Mouse (Mus musculus) limb, embryonic 15.5 days (tissue): ENCODE data around the gene Bace1. TPM values are rescaled to one million over a fixed set of nuclear protein-coding genes. Genes with fewer than 3 reads are reported as not detected.

Source experiments
- ATAC-seq: fragments of 200-750 bp; cut with Nextera tagmentation; 2 replicates; pipeline ENCODE4 v1.8.0; 2017; ENCODE audit warnings: low read depth, moderate TSS enrichment; ENCODE audit not compliant: insufficient number of reproducible peaks, low FRiP score, low TSS enrichment
- H3K27ac ChIP-seq: fragments of 300-500 bp; sonication (generic); 2 replicates; pipeline ENCODE4 v1.5.1; 2015; ENCODE audit warnings: moderate library complexity, mild to moderate bottlenecking, inconsistent platforms
- H3K27me3 ChIP-seq: fragments of 300-500 bp; sonication (generic); 2 replicates; pipeline ENCODE4 v1.6.1; 2015; ENCODE audit warnings: inconsistent platforms
- H3K36me3 ChIP-seq: fragments of 300-500 bp; sonication (generic); 2 replicates; pipeline ENCODE4 v1.6.1; 2015; ENCODE audit warnings: inconsistent platforms
- H3K4me1 ChIP-seq: fragments of 300-500 bp; sonication (generic); 2 replicates; pipeline ENCODE4 v1.6.1; 2015; ENCODE audit warnings: inconsistent platforms
- H3K4me2 ChIP-seq: fragments of 300-500 bp; sonication (generic); 2 replicates; pipeline ENCODE4 v1.6.1; 2015; ENCODE audit warnings: mild to moderate bottlenecking, inconsistent platforms
- H3K4me3 ChIP-seq: fragments of 300-500 bp; sonication (generic); 2 replicates; pipeline ENCODE4 v1.5.1; 2015; ENCODE audit warnings: mild to moderate bottlenecking, inconsistent platforms
- H3K9ac ChIP-seq: fragments of 300-500 bp; sonication (generic); 2 replicates; pipeline ENCODE4 v1.6.1; 2015; ENCODE audit warnings: inconsistent platforms
- H3K9me3 ChIP-seq: fragments of 300-500 bp; sonication (generic); 2 replicates; pipeline ENCODE4 v1.6.1; 2016; ENCODE audit warnings: inconsistent platforms
- WGBS: fragments of 180-500 bp; shearing (Covaris S2); methylation state at CpG from one replicate; pipeline ENCODE4 v1.1.7; 2015; 5-methylcytosine and 5-hydroxymethylcytosine counted together
- polyA plus RNA-seq: library from polyadenylated mRNA; unstranded; fragments of >200 nt; fragmentation: Nextera tagmentation; extraction: Ambion mirVana; gene quantifications from 2 replicates; pipeline ENCODE4 v1.2.1, GENCODE M21; 2015

Gene Bace1
- polyA plus RNA-seq, 1 experiment from 2014 or later, result 37.2 TPM

GRCm38 (mm10) chr9:45906355-45907077 lies 68.1 kb downstream of the Bace1 start, which contains the start of the genes Pcsk7 and Rnf214:
Pcsk7 (plus strand) TSS chr9:45906497.
Rnf214 (minus strand) TSS chr9:45906911.
- H3K9ac ChIP-seq, result peak within 1 kb of the TSS; percentile 90
- peak within 1 kb of the TSS; percentile 83 for H3K4me3 ChIP-seq
- peak; percentile 87 for ATAC-seq
- no peaks in the 10 kb centered on the region for H3K27me3 ChIP-seq
- no peaks in the 10 kb centered on the region for H3K9me3 ChIP-seq
- WGBS, result under 1% methylated on average over 69 of the region's 80 CpGs
- peaks cover 21% of the 10 kb centered on the region for H3K4me1 ChIP-seq
- H3K4me2 ChIP-seq, result peak within 1 kb of the TSS; percentile 75
- peaks cover 40% of the 10 kb centered on the region for H3K36me3 ChIP-seq
- H3K27ac ChIP-seq, result peak within 1 kb of the TSS; percentile 95

- ATAC-seq, result peak; percentile 7; the same call in 1 of the 2 replicates
- Histone ChIP-seq H3K4me2 (peak overlapping the region; percentile 75), H3K36me3 (peaks cover 40% of the 10 kb centered on the region), H3K27ac (peak overlapping the region; percentile 95), H3K9ac (peak overlapping the region; percentile 90), H3K27me3 (no peaks in the 10 kb centered on the region), H3K9me3 (no peaks in the 10 kb centered on the region), H3K4me3 (peak overlapping the region; percentile 83), H3K4me1 (peaks cover 21% of the 10 kb centered on the region)
- 2% methylated on average over 19 of the region's 19 CpGs for WGBS
Observed at GRCm38 (mm10) chr9:45907078-45907428, 68.7 kb downstream of the Bace1 start.

- no peaks in the 10 kb centered on the region for H3K27me3 ChIP-seq
- H3K9ac ChIP-seq, result no peak overlapping the region
- no peak overlapping the region for H3K4me2 ChIP-seq
- peaks cover 9% of the 10 kb centered on the region for H3K4me1 ChIP-seq
- ATAC-seq, result no peak
- H3K4me3 ChIP-seq, result no peak overlapping the region
- 85% methylated on average over 3 of the region's 3 CpGs for WGBS
- H3K36me3 ChIP-seq, result peaks cover 73% of the 10 kb centered on the region
- H3K27ac ChIP-seq, result no peak overlapping the region
- H3K9me3 ChIP-seq, result no peaks in the 10 kb centered on the region
Observed at GRCm38 (mm10) chr9:45910995-45911394, 72.6 kb downstream of the Bace1 start.

GRCm38 (mm10) chr9:45911673-45912072 lies 73.3 kb downstream of the Bace1 start:
- H3K9ac ChIP-seq, result no peak overlapping the region
- H3K4me3 ChIP-seq, result no peak overlapping the region
- no peak overlapping the region for H3K27ac ChIP-seq
- no peak overlapping the region for H3K4me2 ChIP-seq
- H3K36me3 ChIP-seq, result peaks cover 79% of the 10 kb centered on the region
- no peaks in the 10 kb centered on the region for H3K9me3 ChIP-seq
- no peaks in the 10 kb centered on the region for H3K27me3 ChIP-seq
- H3K4me1 ChIP-seq, result peaks cover 9% of the 10 kb centered on the region
- WGBS, result 76% methylated on average over 1 of the region's 1 CpGs
- ATAC-seq, result no peak

Other genes with a start within 250 kb of the Bace1 start
- 28.8 and 30.3 TPM in 2 replicates for gene Cep164, start 9.9 kb upstream of the Bace1 start, polyA plus RNA-seq
- 22.9 and 24.5 TPM in 2 replicates for gene Pcsk7, start 67.9 kb downstream of the Bace1 start, polyA plus RNA-seq
- gene Rnf214, start 68.3 kb downstream of the Bace1 start, polyA plus RNA-seq, result 44.2 and 49.4 TPM in 2 replicates
- 26.6 and 33.1 TPM in 2 replicates for gene Tagln, start 97.5 kb downstream of the Bace1 start, polyA plus RNA-seq
- 50.6 and 66.1 TPM in 2 replicates for gene Sidt2, start 116.7 kb downstream of the Bace1 start, polyA plus RNA-seq
- gene Pafah1b2, start 174.1 kb downstream of the Bace1 start, polyA plus RNA-seq, result 182 and 188 TPM in 2 replicates
- 10.6 and 11.8 TPM in 2 replicates for gene Sik3, start 174.2 kb downstream of the Bace1 start, polyA plus RNA-seq